Mouse (Mus musculus): ENCODE results near the gene Eid3.

DNA sequence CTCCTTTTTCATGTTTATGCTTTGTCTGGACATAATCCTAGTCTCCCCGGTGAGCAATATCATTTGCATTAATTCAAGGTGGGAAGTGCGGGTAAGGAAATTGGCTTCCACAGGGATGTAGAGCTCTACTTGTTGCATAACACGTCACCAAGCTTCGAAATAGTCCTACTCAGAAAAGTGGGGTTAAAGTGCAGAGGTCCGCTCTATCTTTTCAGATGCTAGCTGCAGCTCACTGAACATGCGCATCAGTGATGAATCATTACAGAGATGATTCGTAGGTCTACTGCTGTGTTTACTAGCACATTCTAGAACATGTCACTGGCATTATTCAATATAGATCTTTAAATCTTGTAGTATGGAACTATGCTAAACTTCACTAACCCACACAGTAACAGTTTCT, 28.0 kb upstream of the Eid3 start:
- no peak for TF ChIP-seq CTCF (IDR thresholded peaks at IDR 0.05; ENCODE audit: extremely low read depth, insufficient read depth, insufficient read length, insufficient replicate concordance)
- no peak for TF ChIP-seq POLR2A (IDR thresholded peaks at IDR 0.05; ENCODE audit: low read depth, low read length)
